ENCODE assay signal across 8 mouse cellular contexts in the genomic region with DNA sequence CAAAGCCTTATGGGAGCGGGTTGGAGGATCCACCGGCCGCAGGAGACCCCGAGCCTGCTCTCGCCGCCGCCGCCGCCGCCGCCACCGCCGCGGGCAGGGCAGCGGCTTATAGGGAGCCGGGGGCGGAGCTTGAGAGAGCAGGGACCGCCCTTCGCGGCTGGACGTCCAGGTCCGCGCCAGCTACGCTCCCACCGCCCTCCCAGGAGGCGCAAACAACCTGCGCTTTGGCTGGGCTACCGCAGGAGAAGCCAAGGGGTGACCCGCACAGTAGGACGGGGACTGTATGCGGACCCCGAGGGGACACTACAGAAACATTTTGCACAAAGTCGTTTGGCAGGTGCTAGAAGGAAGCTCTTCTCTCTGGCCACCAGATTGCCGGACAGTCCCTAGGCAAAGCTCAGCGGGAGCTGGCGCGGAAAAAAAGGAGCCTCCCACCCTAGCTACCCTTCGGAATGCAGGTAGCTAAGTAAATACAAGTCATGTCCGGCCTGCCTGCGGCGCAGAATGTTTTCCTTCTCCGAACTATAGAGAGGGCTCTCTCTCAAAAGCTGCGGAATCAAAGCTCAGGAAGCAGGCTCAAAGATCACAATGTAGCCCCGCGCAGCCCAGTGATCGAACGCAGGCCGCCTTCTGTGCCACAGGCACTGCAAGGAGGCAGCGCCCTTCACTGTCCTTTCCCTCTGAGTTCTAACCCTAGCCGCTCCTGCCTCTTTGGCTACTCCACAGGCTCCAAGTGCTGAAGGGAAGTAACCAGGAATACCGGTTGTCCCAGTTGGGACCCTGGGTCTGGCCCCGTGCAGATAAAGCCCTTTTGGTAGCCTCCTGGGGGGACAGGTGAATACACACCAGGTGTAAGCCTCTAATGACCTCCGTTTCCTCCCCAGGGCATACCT. TPM values are rescaled to one million over a fixed set of nuclear protein-coding genes. Genes with fewer than 3 reads are reported as not detected.
DNase-seq lines count a peak whose midpoint lies in the region; ATAC-seq and TF ChIP-seq lines count a peak whose summit lies in the region.

No protein-coding gene starts in this region.

- no peak overlapping the region for H3K27ac ChIP-seq in forebrain, embryonic 15.5 days (replicated peaks)
- peak overlapping the region; percentile 86 for H3K27ac ChIP-seq in layer of hippocampus, adult 2 months
- H3K27ac ChIP-seq in lung, embryonic 15.5 days: peak overlapping the region; percentile 77

- peaks cover 8% of the 10 kb centered on the region; the same call in 1 of the 2 replicates for H3K4me1 ChIP-seq in forebrain, embryonic 15.5 days
- peaks cover 18% of the 10 kb centered on the region; the same call in 1 of the 2 replicates for H3K4me1 ChIP-seq in lung, embryonic 15.5 days

- intact Hi-C loops in heart, postnatal 14 days (cut with DNase I): no loop called here

- WGBS in forebrain, embryonic 15.5 days: under 1% methylated on average over 53 of the region's 53 CpGs
- under 1% methylated on average over 53 of the region's 53 CpGs for WGBS in lung, embryonic 15.5 days

- 0 out of 2 replicates have a peak, but pooled peaks have one; percentile 4 for TF ChIP-seq CTCF in layer of hippocampus, adult 2 months (conservative IDR thresholded peaks at IDR 0.05)

- H3K9me3 ChIP-seq in forebrain, embryonic 15.5 days: no peaks in the 10 kb centered on the region
- H3K9me3 ChIP-seq in lung, embryonic 15.5 days: no peaks in the 10 kb centered on the region

- no peaks in the 10 kb centered on the region for H3K36me3 ChIP-seq in forebrain, embryonic 15.5 days
- H3K36me3 ChIP-seq in lung, embryonic 15.5 days: no peaks in the 10 kb centered on the region; the same call in 1 of the 2 replicates

- peak; percentile 83 for DNase-seq in Muller cell, postnatal 12 days (ENCODE audit: inconsistent ontology term)
- DNase-seq in cerebellum, adult 18-20 months: peak; percentile 11 to 60
- peak; percentile 88 to 89 for DNase-seq in heart, postnatal 14 days
- DNase-seq in layer of hippocampus, adult 2 months (ENCODE audit: low spot score in 2 of 2): peak; percentile 28 to 50
- DNase-seq in ovary, postnatal 14 days (ENCODE audit: low spot score): peak; percentile 68
- peak; percentile 87 for DNase-seq in urinary bladder, postnatal 14 days (ENCODE audit: low spot score)

- ATAC-seq in forebrain, embryonic 15.5 days (replicated peaks): peak; percentile 98
- peak; percentile 99 for ATAC-seq in lung, embryonic 15.5 days (ENCODE audit: borderline replicate concordance, extremely low read depth, low FRiP score, low TSS enrichment)

- H3K27me3 ChIP-seq in forebrain, embryonic 15.5 days: 0 out of 2 replicates have a peak, but pooled peaks cover 8% of the 10 kb centered on the region
- H3K27me3 ChIP-seq in lung, embryonic 15.5 days: 0 out of 2 replicates have a peak, but pooled peaks cover 7% of the 10 kb centered on the region

- H3K9ac ChIP-seq in forebrain, embryonic 15.5 days (replicated peaks): peak overlapping the region; percentile 50
- peak overlapping the region; percentile 50 for H3K9ac ChIP-seq in lung, embryonic 15.5 days

- H3K4me2 ChIP-seq in forebrain, embryonic 15.5 days (replicated peaks): peak overlapping the region; percentile 87
- H3K4me2 ChIP-seq in lung, embryonic 15.5 days: peak overlapping the region; percentile 96

- peak overlapping the region; percentile 60 for H3K4me3 ChIP-seq in forebrain, embryonic 15.5 days
- peak overlapping the region; percentile 63 for H3K4me3 ChIP-seq in layer of hippocampus, adult 2 months
- peak overlapping the region; percentile 59 for H3K4me3 ChIP-seq in lung, embryonic 15.5 days

RNA-seq across cellular contexts. Expression of a gene that starts 0.6 kb away (rescaled TPM):
- 25.2 and 26.4 TPM in 2 replicates for polyA plus RNA-seq in forebrain, embryonic 15.5 days (2015; fragmentation: Nextera tagmentation; extraction: Ambion mirVana)
- 10 to 100 TPM; 14.9 to 17.3 TPM for total RNA-seq in heart, postnatal 14 days (2021)
- 10 to 100 TPM in 1 of 2 experiments, 1 to 10 TPM in 1; 8.4 to 10.6 TPM for total RNA-seq in layer of hippocampus, adult 2 months (2021)
- polyA plus RNA-seq in lung, embryonic 15.5 days (2015; fragmentation: Nextera tagmentation; extraction: Ambion mirVana): 43.7 and 44.6 TPM in 2 replicates

RNA-seq across cellular contexts. Expression of a gene that starts 35.7 kb away (rescaled TPM):
- not detected in 2 replicates for polyA plus RNA-seq in forebrain, embryonic 15.5 days (2015; fragmentation: Nextera tagmentation; extraction: Ambion mirVana)
- total RNA-seq in heart, postnatal 14 days (2021): not detected
- not detected for total RNA-seq in layer of hippocampus, adult 2 months (2021)
- polyA plus RNA-seq in lung, embryonic 15.5 days (2015; fragmentation: Nextera tagmentation; extraction: Ambion mirVana): not detected in 2 replicates

Comparison
In these comparisons a context has a peak if more than half of its experiments do, and no peak if none do; other contexts are left out.
1. DNase-seq: peak in every context shown above with its lines; median percentile 88 in heart, postnatal 14 days; 87 in urinary bladder, postnatal 14 days; 83 in Muller cell, postnatal 12 days; 68 in ovary, postnatal 14 days; 39 in layer of hippocampus, adult 2 months; 36 in cerebellum, adult 18-20 months.